Comparison of ENCODE assay signal across 21 mouse cellular contexts in genomic region chr14:54199662-54200061, GRCm38 (mm10).
"Had no signal": no experiment of that assay in that cellular context is flagged by ENCODE, and none has a peak within 500 bp of the region (broad histone marks: within the 10 kb centered on the region; RNA-seq: fewer than 3 reads in every experiment).

No protein-coding gene starts in this region.

- H3K9me3 ChIP-seq: liver, embryonic 12.5 days; lung, embryonic 15.5 days; megakaryocyte, embryonic 14.5 days; midbrain, embryonic 13.5 days; midbrain, embryonic 15.5 days; neural tube, embryonic 13.5 days; neural tube, embryonic 15.5 days had no signal

- H3K4me1 ChIP-seq: neural tube, embryonic 15.5 days had no signal

- H3K4me3 ChIP-seq: liver, embryonic 12.5 days; lung, embryonic 15.5 days; megakaryocyte, embryonic 14.5 days; midbrain, embryonic 13.5 days; midbrain, embryonic 15.5 days; neural tube, embryonic 13.5 days; neural tube, embryonic 15.5 days had no signal

- H3K9ac ChIP-seq: liver, embryonic 12.5 days; liver, embryonic 14.5 days; lung, embryonic 15.5 days; midbrain, embryonic 13.5 days; midbrain, embryonic 15.5 days; neural tube, embryonic 13.5 days; neural tube, embryonic 15.5 days had no signal

- H3K27ac ChIP-seq: liver, embryonic 12.5 days; liver, embryonic 14.5 days; lung, embryonic 15.5 days; macrophage; midbrain, embryonic 13.5 days; midbrain, embryonic 15.5 days; neural tube, embryonic 13.5 days; neural tube, embryonic 15.5 days had no signal

- H3K36me3 ChIP-seq: liver, embryonic 12.5 days; lung, embryonic 15.5 days; midbrain, embryonic 13.5 days; midbrain, embryonic 15.5 days; neural tube, embryonic 13.5 days; neural tube, embryonic 15.5 days had no signal

- H3K27me3 ChIP-seq: lung, embryonic 15.5 days; midbrain, embryonic 13.5 days; midbrain, embryonic 15.5 days; neural tube, embryonic 13.5 days; neural tube, embryonic 15.5 days had no signal

- ATAC-seq: liver, embryonic 12.5 days; lung, postnatal 0 days; midbrain, embryonic 13.5 days; midbrain, embryonic 15.5 days had no signal

- DNase-seq: lung, adult 2 months; lung, postnatal 14 days; lung, postnatal 36 days; retina, postnatal 1 day; right cerebral cortex, adult 18-20 months; right cerebral cortex, postnatal 25 days; right cerebral cortex, postnatal 4 days; spleen, adult 18-20 months; thymus, adult 18-20 months; thymus, postnatal 14 days had no signal

- H3K4me2 ChIP-seq: liver, embryonic 12.5 days; lung, embryonic 15.5 days; midbrain, embryonic 11.5 days; midbrain, embryonic 13.5 days; midbrain, embryonic 15.5 days; neural tube, embryonic 13.5 days; neural tube, embryonic 15.5 days had no signal
